Mouse (Mus musculus): ENCODE measurements around the gene Gm10203.
"Not testable (repeated sequence)": the region's sequence is repeated elsewhere in the genome, so short reads cannot be mapped to it uniquely, and the experiment has no call there.

Gm10203 gene

GRCm38 (mm10) chr6:149134391-149135150 lies 4.6 kb downstream of the Gm10203 start:
- DNase-seq (ENCODE audit: extremely low spot score, low spot score), result no peak

GRCm38 (mm10) chr6:149135631-149136030 lies 5.7 kb downstream of the Gm10203 start:
- no peak for DNase-seq (ENCODE audit: extremely low spot score, low spot score)

DNA sequence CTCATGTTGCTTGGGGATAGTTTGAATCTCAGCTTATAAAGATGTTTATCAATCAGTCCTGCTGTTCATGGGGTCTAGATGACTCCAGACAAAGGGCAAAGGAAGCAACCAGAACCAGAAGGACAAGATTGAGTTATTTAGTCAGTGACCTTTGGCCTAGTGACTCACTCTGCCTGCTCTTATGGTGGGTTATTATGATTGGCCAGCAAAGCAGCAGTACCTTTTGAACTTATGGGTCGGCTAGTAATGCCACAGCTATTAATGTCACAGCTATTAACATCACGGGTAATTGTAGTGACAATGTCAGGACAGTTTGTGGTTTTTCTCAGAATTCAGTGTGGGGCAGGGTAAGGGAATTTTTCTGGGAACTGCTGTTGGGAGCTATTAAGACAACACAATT lies 8.0 kb downstream of the Gm10203 start:
- no peak for DNase-seq (ENCODE audit: extremely low spot score, low spot score)

DNA sequence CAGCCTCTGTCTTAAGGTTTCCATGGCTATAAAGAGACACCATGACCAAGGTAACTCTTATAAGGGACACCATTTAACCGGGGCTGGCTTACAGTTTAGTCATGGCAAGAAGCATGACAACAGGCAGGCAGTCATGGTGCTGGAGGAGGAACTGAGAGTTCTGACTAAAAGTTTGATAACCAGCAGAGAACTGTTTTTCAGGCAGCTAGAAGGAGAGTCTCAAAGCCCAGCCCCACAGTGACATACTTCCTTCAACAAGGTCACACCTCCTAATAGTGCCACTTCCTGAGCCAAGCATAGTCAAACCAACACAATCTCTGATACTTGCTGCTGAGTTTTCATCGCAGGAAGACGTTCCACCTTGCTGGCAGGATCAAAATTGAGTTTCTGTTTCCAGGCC lies 9.0 kb downstream of the Gm10203 start:
- no peak for DNase-seq (ENCODE audit: extremely low spot score, low spot score)

GRCm38 (mm10) chr6:149139471-149139870 lies 9.5 kb downstream of the Gm10203 start, which contains the start of gene Etfbkmt:
Gene Etfbkmt (plus strand): TSS chr6:149139849.
- DNase-seq (ENCODE audit: extremely low spot score, low spot score), result no peak

DNA sequence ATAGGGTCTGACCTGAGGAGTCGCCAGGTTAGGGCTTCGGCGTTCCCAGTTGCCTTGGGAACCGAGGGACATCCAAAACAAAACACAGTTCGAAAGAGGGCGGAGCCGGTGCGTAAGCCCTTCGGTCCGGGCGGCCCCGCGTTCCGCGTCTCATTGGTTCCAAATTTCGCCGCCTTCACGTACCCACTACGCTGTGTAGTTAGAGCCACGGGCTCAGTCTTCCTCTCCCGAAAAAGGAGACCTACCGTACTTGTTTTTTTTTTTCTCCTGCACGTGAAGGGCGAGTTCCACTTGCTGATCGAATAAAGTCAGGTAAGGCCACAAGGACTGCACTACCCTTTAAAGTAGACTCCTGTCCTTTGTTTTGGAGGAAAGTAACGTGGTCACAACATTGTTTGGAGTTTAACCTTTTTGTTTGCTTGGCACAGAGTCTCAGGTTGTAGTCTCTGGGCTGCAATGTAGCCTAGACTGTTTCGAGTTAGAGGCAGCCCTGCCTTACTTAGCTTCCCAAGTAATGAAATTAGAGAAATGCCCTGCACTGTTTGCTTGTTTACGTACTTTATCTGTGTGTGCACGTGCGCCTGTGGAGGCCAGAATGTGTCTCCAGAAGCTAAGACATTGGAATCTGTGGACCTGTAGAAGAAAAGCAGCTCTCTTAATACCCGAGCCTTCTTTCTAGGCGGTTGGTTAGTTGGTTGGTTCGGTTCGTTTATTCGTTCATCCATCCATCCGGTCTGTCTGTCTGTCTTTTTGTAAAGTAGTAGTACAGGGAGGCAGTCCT lies 11.6 kb downstream of the Gm10203 start:
- peak; percentile 84 for DNase-seq (ENCODE audit: extremely low spot score, low spot score)

- DNase-seq (ENCODE audit: extremely low spot score, low spot score), result no peak
Measured at GRCm38 (mm10) chr6:149145143-149145542, 15.2 kb downstream of the Gm10203 start.

DNA sequence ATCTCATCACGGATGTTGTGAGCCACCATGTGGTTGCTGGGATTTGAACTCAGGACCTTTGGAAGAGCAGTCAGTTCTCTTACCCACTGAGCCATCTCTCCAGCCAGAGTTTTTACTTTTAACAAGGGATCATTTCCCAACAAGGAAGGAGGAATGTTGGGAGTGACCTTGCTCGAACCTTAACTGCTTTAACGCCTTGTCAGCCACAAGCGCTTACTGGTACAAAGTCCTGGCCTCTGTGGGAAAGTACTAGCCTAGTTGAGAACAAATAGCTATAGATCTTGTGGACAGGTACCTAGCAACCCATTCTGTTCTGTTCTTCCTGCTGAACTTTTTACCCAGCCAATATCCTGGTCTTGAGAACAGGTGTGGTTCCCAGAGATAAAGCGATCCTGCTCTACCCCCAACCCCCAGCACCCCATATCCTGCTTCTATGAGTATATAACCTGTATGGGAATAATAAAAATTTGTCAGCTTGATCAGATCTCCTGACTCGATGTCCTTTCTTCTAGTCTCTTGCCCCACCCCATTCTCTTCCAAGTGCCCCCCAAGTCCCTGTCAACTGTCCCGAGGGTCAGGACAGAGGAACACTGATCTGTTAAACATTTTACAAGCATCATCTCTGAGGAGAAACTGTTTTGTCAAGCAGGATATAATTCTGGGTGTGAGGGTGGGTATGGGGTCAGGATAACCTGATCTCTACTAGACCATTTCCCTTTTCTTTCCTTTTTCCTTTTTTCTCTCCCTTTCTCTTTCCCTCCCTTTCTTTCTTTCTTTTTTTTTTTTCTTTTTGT lies 18.7 kb downstream of the Gm10203 start:
- DNase-seq (ENCODE audit: extremely low spot score, low spot score), result no peak

- no peak for DNase-seq (ENCODE audit: extremely low spot score, low spot score)
Measured at GRCm38 (mm10) chr6:149152119-149152518, 22.1 kb downstream of the Gm10203 start.

- DNase-seq (ENCODE audit: extremely low spot score, low spot score), result no peak
Measured at GRCm38 (mm10) chr6:149153473-149154115, 23.6 kb downstream of the Gm10203 start.

GRCm38 (mm10) chr6:149154116-149155030 lies 24.4 kb downstream of the Gm10203 start:
- DNase-seq (ENCODE audit: extremely low spot score, low spot score), result no peak

DNA sequence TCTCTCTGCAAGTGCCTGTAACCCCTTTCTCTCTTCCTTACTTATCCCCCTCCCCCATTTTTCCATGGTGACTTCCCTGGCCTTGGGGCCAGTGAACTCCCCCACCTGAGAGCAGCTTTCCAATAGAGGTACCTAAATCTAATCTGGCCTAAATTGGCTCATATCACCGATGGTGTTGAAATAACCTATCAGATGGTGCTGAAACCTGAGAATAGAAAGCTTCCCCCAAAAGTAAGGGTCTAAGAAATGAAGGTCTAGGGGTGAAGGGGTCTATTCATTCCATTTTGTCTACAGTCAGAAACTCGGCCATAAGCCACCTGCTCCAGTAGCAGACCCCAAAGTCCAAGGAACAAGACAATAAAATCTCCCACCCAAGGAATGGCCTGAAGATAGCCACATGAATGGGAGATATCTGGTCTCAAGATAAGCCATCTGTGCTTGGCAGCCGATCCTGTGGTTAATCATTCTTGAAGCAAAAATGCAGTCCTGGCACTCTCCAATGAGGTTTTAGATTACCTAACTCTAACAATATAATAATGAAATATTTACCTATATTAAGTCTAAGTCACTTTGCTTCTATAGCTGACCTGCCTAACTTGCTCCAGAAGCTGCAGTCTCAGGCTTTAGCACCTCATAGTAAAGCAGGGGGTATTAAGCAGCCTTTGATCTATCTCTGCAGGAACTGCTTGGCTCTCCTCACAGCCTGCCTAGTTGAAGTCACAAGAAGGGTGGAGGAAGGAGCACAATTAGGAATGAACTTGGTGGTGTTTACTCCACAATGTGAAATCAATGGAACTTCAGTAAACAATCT lies 25.3 kb downstream of the Gm10203 start:
- DNase-seq (ENCODE audit: extremely low spot score, low spot score), result no peak

DNA sequence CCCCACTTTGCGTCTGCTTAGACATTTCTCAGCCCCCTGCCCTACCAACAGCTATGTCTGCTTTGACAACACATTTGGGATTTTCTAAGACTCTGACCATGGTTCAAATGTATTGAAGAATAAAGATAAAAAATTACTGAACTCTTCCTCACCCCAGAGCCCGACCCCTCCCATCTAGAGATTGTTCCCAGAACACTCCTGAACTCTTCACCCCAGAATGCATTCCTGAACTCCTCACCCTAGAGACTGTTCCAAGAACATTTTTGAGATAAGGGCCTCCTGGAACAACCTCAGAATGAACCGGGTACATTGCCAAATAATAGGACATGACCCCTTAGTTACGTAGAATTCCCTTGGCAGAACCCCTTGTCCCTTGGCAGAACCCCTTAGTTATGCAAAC lies 37.1 kb downstream of the Gm10203 start:
- DNase-seq (ENCODE audit: extremely low spot score, low spot score), result not testable (repeated sequence)

DNA sequence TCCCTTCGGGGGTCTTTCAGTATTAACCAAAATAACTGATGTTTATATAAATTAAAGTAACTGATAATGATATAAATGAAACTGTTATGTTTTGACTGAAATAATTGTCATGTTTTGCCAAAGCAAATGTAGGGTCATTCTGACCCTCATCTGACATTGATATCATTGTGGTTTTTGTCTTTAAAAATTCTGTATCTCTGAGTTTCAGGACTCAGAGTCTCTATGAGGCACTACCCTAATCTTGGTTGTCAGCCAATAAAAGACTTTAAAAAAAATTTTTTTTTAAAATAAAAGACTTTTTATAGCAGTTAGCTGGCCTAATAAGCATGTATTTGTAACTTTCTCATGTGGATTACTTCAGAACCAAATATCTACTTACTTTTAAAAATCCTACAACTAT lies 37.7 kb downstream of the Gm10203 start:
- DNase-seq (ENCODE audit: extremely low spot score, low spot score), result no peak

DNA sequence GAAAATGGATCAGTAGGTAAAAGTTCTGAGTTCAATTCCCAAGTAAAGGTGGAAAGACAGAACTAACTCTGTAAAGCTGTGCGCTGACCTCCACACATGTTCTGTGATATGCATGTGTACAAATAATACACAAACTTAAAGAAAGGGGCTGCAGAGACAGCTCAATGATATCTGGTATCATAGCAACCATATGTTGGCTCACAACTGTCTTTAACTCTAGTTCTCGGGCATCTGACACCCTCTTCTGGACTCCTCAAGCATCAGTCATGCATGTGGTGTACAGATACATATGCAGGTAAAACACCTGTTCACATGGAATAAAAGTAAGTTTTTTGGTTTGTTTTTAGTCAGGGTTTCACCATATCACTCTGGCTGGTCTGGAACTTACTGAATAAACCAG lies 38.5 kb downstream of the Gm10203 start:
- DNase-seq (ENCODE audit: extremely low spot score, low spot score), result no peak

DNA sequence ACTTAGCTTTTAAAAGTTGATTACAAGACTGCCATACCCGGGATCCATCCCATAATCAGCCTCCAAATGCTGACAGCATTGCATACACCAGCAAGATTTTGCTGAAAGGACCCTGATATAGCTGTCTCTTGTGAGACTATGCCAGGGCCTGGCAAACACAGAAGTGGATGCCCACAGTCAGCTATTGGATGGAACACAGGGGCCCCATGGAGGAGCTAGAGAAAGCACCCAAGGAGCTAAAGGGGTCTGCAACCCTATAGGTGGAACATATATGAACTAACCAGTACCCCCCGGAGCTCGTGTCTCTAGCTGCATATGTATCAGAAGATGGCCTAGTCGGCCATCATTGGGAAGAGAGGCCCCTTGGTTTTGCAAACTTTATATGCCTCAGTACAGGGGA lies 40.0 kb downstream of the Gm10203 start:
- not testable (repeated sequence) for DNase-seq (ENCODE audit: extremely low spot score, low spot score)

DNA sequence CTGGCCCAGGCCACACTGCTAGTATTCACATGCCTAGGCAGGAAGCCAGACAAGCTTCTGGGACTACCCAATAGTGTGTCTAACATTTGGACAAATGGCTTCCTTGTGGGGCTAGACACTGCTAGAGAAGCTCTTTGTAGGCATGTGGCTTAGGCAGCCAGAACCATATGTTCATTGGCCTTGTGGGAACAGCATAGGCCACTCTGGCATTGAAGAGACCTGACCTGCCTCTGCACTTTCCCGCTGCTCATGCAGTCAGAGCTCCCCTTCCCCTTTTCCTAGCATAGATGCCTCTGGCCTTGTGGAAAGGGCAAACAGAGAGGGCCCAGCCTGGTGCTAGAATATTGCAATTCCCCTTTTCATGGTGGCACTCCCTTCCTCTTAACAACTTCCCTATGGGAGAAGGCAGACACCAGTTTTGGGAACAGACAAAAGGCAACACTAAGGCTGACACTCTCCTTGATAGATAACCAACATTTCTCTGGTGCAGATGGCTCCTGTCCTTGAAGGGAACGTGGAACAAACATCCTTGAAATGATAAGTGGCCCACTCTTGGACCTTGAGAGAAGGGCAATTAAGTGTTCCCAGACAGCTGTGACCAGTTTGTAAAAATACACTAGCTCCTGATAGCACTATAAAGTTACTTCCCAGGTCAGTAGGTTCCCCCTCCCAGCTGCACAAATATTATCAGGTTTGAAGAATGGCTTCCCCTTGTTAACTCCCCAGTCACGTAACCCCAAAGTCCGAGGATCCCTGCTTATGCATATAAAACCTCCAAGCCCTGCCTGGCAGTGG lies 44.1 kb downstream of the Gm10203 start:
- DNase-seq (ENCODE audit: extremely low spot score, low spot score), result no peak

GRCm38 (mm10) chr6:149174932-149175570 lies 45.1 kb downstream of the Gm10203 start:
- DNase-seq (ENCODE audit: extremely low spot score, low spot score), result no peak
